Mouse (Mus musculus) forebrain, postnatal 0 days (tissue): ENCODE results near the gene Eomes. TPM values are rescaled to one million over a fixed set of nuclear protein-coding genes. Genes with fewer than 3 reads are reported as not detected.

ENCODE experiments used
- ATAC-seq: fragments of 200-750 bp; cut with Nextera tagmentation; 2 replicates; pipeline ENCODE4 v1.8.0; 2017; ENCODE audit warnings: mild to moderate bottlenecking, moderate library complexity
- DNase-seq: peaks from one replicate; pipeline ENCODE4 v3.0.0-alpha.2; 2015
- H3K27ac ChIP-seq: fragments of 300-500 bp; sonication (generic); 2 replicates; pipeline ENCODE4 v1.5.1; 2014; ENCODE audit warnings: low read depth, mild to moderate bottlenecking, antibody characterized with exemption, low read length, moderate library complexity, mixed read lengths
- H3K27me3 ChIP-seq: fragments of 300-500 bp; sonication (generic); 2 replicates; pipeline ENCODE4 v1.6.1; 2014; ENCODE audit warnings: mild to moderate bottlenecking, low read length, mixed read lengths; ENCODE audit not compliant: insufficient read depth
- H3K36me3 ChIP-seq: fragments of 300-500 bp; sonication (generic); 2 replicates; pipeline ENCODE4 v1.6.1; 2014; ENCODE audit warnings: mild to moderate bottlenecking, moderate library complexity; ENCODE audit not compliant: insufficient read depth
- H3K4me1 ChIP-seq: fragments of 300-500 bp; sonication (generic); 2 replicates; pipeline ENCODE4 v1.6.1; 2014; ENCODE audit warnings: antibody characterized with exemption; ENCODE audit not compliant: insufficient read depth
- H3K4me2 ChIP-seq: fragments of 300-500 bp; sonication (generic); 2 replicates; pipeline ENCODE4 v1.6.1; 2014; ENCODE audit warnings: low read depth, mild to moderate bottlenecking, moderate library complexity
- H3K4me3 ChIP-seq: fragments of 300-500 bp; sonication (generic); 2 replicates; pipeline ENCODE4 v1.5.1; 2014; ENCODE audit warnings: low read depth, low read length, mixed read lengths
- H3K9ac ChIP-seq: fragments of 300-500 bp; sonication (generic); 2 replicates; pipeline ENCODE4 v1.6.1; 2014; ENCODE audit warnings: mild to moderate bottlenecking
- H3K9me3 ChIP-seq: fragments of 300-500 bp; sonication (generic); 2 replicates; pipeline ENCODE4 v1.6.1; 2016; ENCODE audit warnings: low read length
- CTCF ChIP-seq: sonication (generic); IDR thresholded peaks from 2 replicates; pipeline ENCODE4 v1.5.1; 2016; ENCODE audit warnings: antibody characterized with exemption, control low read depth, low read depth
- WGBS: fragments of 180-500 bp; shearing (Covaris S2); extraction: QIAGEN DNeasy Blood & Tissue Kit; methylation state at CpG from one replicate; pipeline ENCODE4 v1.1.7; 2014; 5-methylcytosine and 5-hydroxymethylcytosine counted together
- polyA plus RNA-seq: library from polyadenylated mRNA; unstranded; fragments of >200 nt; fragmentation: Nextera tagmentation; extraction: Ambion mirVana; gene quantifications from 2 replicates; pipeline ENCODE4 v1.2.1, GENCODE M21; 2015
- total RNA-seq: library from RNA; depleted of rRNA; stranded (reverse); fragments of >200 nt; gene quantifications from 2 replicates; pipeline ENCODE4 v1.2.3, GENCODE M21; 2014

Eomes gene
- total and polyA plus RNA-seq, 2 experiments from 2014 or later = 4.9 to 11.8 TPM

- H3K9ac ChIP-seq = no peak overlapping the region
- H3K27ac ChIP-seq = no peak overlapping the region
- no peak for TF ChIP-seq CTCF
- peaks cover 51% of the 10 kb centered on the region for H3K27me3 ChIP-seq
- DNase-seq = no peak
- H3K4me3 ChIP-seq = no peak overlapping the region
- ATAC-seq = no peak
- no peaks in the 10 kb centered on the region for H3K9me3 ChIP-seq
- H3K36me3 ChIP-seq = no peaks in the 10 kb centered on the region
- no peak overlapping the region for H3K4me2 ChIP-seq
- 0 out of 2 replicates have a peak, but pooled peaks cover 3% of the 10 kb centered on the region for H3K4me1 ChIP-seq
- 33% methylated on average over 1 of the region's 1 CpGs for WGBS
Measured at GRCm38 (mm10) chr9:118464031-118464430, 14.0 kb upstream of the Eomes start.

GRCm38 (mm10) chr9:118468301-118468700 lies 9.7 kb upstream of the Eomes start:
- no peak for DNase-seq
- Histone ChIP-seq H3K36me3 (no peaks in the 10 kb centered on the region), H3K4me2 (peak overlapping the region; percentile 27), H3K4me3 (0 out of 2 replicates have a peak overlapping the region, but pooled peaks have one; percentile 11), H3K4me1 (0 out of 2 replicates have a peak, but pooled peaks cover 3% of the 10 kb centered on the region), H3K9me3 (no peaks in the 10 kb centered on the region), H3K27me3 (peaks cover 65% of the 10 kb centered on the region), H3K27ac (no peak overlapping the region), H3K9ac (no peak overlapping the region)
- ATAC-seq = no peak
- no peak for TF ChIP-seq CTCF
- 4% methylated on average over 14 of the region's 14 CpGs for WGBS

GRCm38 (mm10) chr9:118469272-118469671 lies 8.7 kb upstream of the Eomes start:
- Histone ChIP-seq H3K4me3 (no peak overlapping the region), H3K9me3 (no peaks in the 10 kb centered on the region), H3K4me1 (0 out of 2 replicates have a peak, but pooled peaks cover 3% of the 10 kb centered on the region), H3K27me3 (peaks cover 63% of the 10 kb centered on the region), H3K27ac (no peak overlapping the region), H3K36me3 (no peaks in the 10 kb centered on the region), H3K4me2 (no peak overlapping the region), H3K9ac (no peak overlapping the region)
- WGBS = 10% methylated on average over 16 of the region's 16 CpGs
- ATAC-seq (no peak), DNase-seq (no peak)
- no peak for TF ChIP-seq CTCF

- WGBS = 22% methylated on average over 3 of the region's 3 CpGs
- no peak for ATAC-seq
- peaks cover 70% of the 10 kb centered on the region for H3K27me3 ChIP-seq
- H3K4me1 ChIP-seq = 0 out of 2 replicates have a peak, but pooled peaks cover 3% of the 10 kb centered on the region
- H3K4me3 ChIP-seq = no peak overlapping the region
- DNase-seq = no peak
- H3K4me2 ChIP-seq = no peak overlapping the region
- H3K27ac ChIP-seq = no peak overlapping the region
- H3K9ac ChIP-seq = no peak overlapping the region
- no peaks in the 10 kb centered on the region for H3K9me3 ChIP-seq
- TF ChIP-seq CTCF = no peak
- H3K36me3 ChIP-seq = no peaks in the 10 kb centered on the region
Measured at GRCm38 (mm10) chr9:118471296-118471695, 6.7 kb upstream of the Eomes start.

GRCm38 (mm10) chr9:118476211-118476765 lies 1.7 kb upstream of the Eomes start:
- 2% methylated on average over 22 of the region's 22 CpGs for WGBS
- TF ChIP-seq CTCF = no peak
- no peaks in the 10 kb centered on the region for H3K36me3 ChIP-seq
- ATAC-seq = no peak
- peak overlapping the region; percentile 55 for H3K4me2 ChIP-seq
- peak overlapping the region; percentile 37 for H3K4me3 ChIP-seq
- no peaks in the 10 kb centered on the region; the same call in 1 of the 2 replicates for H3K4me1 ChIP-seq
- no peaks in the 10 kb centered on the region for H3K9me3 ChIP-seq
- H3K27ac ChIP-seq = no peak overlapping the region
- DNase-seq = no peak
- peaks cover 63% of the 10 kb centered on the region for H3K27me3 ChIP-seq
- no peak overlapping the region for H3K9ac ChIP-seq

- ATAC-seq (peak; percentile 32; the same call in 1 of the 2 replicates), DNase-seq (peak; percentile 66)
- Histone ChIP-seq H3K4me1 (no peaks in the 10 kb centered on the region; the same call in 1 of the 2 replicates), H3K9me3 (no peaks in the 10 kb centered on the region), H3K27me3 (peaks cover 63% of the 10 kb centered on the region), H3K4me2 (peak overlapping the region; percentile 55), H3K9ac (no peak overlapping the region), H3K27ac (no peak overlapping the region), H3K4me3 (peak overlapping the region; percentile 37), H3K36me3 (no peaks in the 10 kb centered on the region)
- WGBS = under 1% methylated on average over 33 of the region's 33 CpGs
- TF ChIP-seq CTCF = no peak
Measured at GRCm38 (mm10) chr9:118476766-118477271, 1.2 kb upstream of the Eomes start.

- under 1% methylated on average over 31 of the region's 31 CpGs for WGBS
- peak overlapping the region; percentile 55 for H3K4me2 ChIP-seq
- H3K4me1 ChIP-seq = no peaks in the 10 kb centered on the region; the same call in 1 of the 2 replicates
- H3K4me3 ChIP-seq = peak overlapping the region; percentile 37
- no peak overlapping the region for H3K9ac ChIP-seq
- no peak overlapping the region for H3K27ac ChIP-seq
- DNase-seq (peak; percentile 50), ATAC-seq (peak; percentile 38; the same call in 1 of the 2 replicates)
- no peak for TF ChIP-seq CTCF
- no peaks in the 10 kb centered on the region for H3K36me3 ChIP-seq
- peaks cover 64% of the 10 kb centered on the region for H3K27me3 ChIP-seq
- H3K9me3 ChIP-seq = no peaks in the 10 kb centered on the region
Measured at GRCm38 (mm10) chr9:118477281-118477931, 606 bp upstream of the Eomes start.
